Mouse (Mus musculus) adrenal gland, postnatal 10 days (tissue): Measurements from ENCODE around the gene Slc6a1. TPM values are rescaled to one million over a fixed set of nuclear protein-coding genes. Genes with fewer than 3 reads are reported as not detected.

Experiments
- DNase-seq: peaks from one replicate; pipeline ENCODE4 v3.0.0; 2021; ENCODE audit warnings: mixed read lengths
- long read RNA-seq, 2 experiments: library from polyadenylated mRNA; stranded (forward); transcript quantifications; one replicate each; pipeline ENCODE4 v2.0.0; 2021
- total RNA-seq, 2 experiments: library from RNA; stranded (reverse); gene quantifications; 2 replicates each; pipeline ENCODE4 v1.2.3; 2021

Gene Slc6a1
- total RNA-seq: under 1 TPM; 0.06 to 0.27 TPM
- long read RNA-seq, experiment 1: 0 reads
- long read RNA-seq, experiment 2: 0 reads

DNA sequence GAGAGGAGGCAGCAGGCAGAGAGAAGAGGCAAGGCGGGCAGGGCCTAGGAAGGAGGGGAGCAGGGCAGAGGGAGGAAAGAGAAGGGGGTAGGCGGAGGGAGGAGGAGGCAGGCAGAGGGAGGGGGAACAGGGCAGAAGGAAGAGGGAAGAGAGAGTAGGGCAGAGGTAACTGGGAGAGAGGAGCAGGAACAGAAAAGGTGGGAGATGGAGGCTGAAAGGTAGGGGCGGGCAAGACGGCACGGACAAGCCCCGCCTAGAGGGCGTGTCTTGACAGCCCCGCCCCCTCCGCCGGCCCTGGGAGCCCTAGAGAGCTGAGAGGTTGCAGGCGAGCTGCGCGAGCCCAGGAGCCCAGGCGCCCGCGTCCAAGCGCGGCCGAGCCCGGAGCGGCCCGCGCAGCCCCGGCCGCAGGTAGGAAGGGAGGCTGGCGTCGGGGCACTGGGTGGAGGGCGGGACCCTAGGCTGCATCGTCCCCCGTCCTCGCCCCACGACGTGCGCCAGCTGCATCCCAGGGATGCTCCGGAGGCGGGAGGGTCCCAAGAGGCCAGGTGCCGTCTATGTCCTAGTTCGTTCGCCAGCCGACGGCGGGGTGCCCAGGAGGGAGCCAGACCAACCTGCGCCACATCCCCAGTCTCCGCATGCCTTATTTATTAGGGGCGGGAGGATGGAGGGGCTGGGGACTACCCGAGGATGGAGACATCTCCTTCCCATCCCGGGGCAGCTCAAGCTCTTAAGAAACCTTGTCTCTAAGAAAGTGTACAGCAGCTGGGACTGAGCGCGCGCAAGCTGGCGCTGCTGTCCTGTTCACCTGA lies at the start of gene Slc6a1:
Gene Slc6a1 (plus strand): TSS at position 167 of the 809 bp plus-strand sequence.
- DNase-seq: peak; percentile 76

DNA sequence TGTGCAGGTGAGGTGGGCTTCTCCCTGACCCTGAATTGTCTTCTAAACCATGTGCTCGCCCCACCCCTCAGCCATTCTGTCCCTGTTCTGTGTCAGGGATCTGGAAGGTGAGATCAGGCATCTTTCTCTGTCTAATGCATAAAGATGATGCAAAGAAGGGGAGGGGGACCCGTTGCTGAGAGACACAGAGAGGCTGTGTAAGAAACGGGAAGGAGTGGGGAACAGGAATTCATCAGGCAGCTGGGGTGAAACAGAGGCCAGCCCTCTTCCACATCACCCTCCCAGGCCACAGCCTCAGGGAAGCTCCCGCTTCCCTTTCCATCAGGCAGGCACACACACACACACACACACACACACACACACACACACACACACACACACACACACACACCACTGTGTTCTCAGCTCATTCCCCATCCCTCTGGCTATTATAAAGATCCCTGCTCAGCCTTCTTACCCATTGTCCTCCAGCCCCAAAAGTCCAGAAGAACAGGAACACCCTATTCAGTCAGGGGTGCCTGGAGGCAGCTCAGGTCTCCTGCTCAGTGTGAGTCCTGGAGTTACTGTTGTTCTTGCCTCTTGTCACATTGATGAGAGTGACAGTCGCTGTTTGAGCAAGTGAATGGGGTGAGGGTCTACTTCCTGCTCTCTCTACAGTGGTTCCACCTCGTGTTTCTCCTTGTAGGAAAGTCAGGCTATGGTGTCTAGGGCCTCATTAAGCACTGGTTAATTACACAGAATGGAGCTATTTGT lies 43.4 kb upstream of the Slc6a1 start:
- DNase-seq: no peak

DNA sequence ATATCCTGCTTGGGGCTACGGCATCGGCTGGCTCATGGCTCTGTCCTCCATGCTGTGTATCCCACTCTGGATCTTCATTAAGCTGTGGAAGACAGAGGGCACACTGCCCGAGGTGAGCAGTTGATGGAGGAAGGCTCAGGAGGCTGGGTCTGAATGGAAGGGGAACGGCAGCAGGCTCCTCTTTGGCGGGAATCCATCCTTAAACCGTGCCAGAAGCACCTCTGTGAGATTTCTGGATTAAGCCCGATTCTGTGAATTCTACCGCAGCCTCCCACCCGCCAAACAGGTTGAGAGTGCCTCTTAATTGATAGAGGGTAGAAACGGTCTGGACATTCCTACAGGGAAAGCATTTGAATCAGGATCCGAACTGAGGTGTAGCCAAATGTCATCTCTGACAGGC lies 36.8 kb upstream of the Slc6a1 start:
- DNase-seq: no peak

DNA sequence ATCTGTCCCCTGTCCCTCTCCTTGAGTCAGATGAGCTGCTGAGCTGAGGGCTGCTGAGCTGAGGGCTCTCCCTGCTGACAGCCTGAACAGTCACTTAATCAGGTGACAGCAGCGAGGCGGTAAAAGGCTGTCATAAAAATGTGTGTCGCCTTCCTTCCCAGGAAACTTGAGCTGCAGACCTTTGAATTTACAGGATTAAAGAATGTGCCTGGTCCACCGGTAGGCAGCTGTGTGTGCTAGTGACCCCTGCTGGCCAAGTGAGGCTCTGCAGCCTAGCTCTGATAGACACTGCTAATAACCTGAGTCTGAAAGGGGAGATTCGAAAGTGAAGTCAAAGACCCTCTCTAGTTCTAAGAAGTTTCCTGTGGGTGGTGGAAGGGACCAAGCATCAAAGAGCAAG lies 32.1 kb upstream of the Slc6a1 start:
- DNase-seq: peak; percentile 85

DNA sequence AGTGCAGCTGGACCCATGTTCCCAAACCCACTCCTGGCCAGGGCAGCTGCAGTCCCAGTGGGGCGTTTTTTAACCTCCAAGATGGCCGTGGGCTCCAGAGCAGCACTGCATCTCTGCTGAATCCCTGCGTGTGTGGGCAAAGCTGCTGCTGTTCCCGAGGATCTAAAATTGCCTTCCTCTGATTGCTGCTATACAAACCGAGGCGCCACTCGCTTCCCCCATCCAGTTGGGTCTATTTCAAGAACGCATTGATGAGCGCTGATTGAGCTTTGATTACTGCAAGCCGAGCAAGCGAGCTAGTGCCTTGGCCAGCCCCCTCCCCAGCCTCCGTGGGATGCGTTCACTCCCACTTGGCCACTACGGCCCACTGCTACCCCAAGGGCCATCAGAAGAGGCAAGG lies 27.5 kb upstream of the Slc6a1 start:
- no peak for DNase-seq

DNA sequence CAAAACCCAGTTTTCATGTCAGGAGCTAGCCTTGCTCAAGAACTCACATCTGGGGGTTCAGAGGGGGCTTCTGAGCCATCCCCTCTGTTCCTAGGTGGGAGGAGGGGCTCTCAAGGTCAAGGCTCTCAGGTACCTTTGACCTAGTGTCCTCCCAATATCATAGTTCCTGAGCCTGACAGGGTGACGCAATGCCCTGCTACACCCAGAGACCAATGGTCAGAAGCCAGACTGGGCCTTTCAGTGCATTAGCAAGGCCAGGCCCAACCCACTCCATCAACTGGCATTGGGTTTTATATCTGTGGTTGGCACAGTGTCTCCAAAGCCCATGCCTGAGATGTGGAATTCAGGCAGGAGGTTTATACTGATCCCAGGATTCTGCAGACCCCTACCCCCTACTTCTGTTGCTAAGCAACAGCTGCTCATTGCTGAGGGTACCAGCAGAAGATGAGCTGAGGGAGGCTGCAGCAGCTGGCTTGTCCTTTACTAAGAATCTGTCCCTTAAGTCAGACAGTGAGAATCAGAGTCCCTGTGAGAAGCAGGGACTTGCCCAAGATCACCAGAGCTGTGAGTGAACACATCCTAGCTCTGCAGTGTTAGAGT lies 24.6 kb upstream of the Slc6a1 start:
- no peak for DNase-seq

DNA sequence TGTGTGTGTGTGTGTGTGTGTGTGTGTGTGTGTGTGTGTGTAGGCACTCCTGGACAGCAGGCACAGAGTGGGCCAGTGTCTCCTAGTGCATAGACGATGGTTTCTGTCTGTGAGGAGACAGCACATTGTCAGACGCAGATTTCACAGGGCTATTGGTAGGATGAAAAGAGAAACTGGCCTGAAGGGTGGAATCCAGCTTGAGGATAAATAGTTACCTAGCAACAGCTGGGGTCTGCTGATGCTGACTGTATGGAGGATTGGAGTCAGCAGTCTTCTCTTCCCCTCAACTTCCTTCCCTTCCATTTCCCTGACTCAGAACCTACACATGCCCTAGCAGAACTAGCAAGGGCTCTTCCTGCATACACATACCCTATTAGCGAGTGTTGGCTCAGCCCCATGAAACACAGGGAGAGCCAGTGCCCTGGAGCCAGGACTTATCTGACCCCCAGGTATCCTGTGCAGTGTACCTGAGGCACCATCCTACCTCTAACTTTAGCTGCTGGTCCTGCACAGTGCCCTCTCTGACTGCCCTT lies 23.7 kb upstream of the Slc6a1 start:
- DNase-seq: no peak

DNA sequence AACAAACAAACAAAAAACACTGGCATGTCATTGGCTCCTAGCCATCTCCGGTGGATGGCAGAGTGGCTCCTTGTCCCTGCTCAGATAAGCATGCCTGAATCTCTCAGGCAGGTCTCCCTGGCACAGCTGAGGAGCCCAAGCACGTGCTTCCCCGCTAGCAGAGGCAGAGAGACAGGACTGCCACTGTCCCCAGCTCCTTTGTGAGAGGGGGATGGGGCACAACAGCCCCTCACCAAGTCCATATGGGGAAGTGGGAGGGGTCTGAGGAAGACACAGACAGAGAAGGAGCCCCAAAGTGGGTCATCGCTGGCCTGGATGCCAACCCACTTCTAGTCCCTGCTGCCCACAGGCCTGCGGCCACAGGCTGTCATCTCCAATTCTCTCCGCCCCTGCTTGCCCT lies 20.8 kb upstream of the Slc6a1 start:
- DNase-seq: no peak

DNA sequence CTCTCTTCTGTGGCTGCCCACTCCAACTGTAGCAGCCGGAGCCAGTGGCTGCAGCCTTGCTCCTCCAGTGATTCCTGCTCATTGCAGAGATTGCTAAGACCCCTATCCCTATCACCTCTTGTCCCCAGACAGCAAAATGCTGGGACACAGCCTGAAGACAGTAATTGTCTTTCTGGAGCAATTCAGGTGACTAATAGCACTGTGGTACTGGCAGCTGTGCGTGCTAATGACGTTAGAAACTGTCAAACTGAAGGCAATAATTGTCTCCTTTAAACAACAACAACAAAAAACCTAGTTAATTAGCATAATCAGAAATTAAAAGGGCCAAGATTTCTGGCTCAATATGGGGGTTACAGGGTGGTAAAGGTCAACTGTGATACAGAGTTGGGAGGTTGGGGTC lies 18.4 kb upstream of the Slc6a1 start:
- DNase-seq: no peak

DNA sequence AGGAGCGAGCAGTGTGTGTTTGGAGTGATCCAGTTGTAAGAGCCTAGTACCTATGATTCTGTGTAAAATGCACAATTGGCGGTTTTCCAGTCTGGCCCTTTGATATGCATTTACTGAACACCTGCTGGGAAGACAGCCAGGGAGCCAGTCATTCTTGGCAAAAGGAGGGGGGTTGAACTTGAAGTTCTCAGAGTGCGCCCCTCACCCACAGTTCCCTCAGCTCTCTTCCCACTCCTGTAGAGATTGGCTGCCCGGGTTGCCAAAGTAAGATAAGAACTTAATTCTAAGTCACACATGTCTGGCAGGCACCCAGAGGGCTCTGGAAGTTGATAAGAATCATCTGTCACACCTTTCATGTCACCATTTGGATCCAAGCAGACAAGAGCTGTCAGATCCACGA lies 18.0 kb upstream of the Slc6a1 start:
- DNase-seq: no peak

DNA sequence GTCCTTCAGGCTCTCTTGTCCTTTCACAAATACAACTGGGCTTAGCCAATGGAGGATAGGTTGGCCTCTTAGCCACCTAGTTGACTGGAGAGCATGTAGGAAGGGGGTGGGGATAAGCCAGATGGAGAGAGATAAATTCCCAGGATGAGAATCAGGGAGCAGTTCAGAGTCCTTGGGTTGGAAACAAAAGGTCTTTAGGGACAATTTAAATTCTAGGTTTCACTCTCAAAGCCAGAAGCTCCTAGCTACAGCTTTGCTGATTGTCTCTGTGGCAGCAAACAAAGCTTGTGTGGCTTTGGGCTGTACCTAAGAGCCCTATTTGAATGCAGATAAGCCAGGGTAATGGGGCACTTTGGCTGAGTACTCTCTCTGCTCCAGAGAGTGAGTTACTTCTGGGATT lies 16.2 kb upstream of the Slc6a1 start:
- DNase-seq: no peak

DNA sequence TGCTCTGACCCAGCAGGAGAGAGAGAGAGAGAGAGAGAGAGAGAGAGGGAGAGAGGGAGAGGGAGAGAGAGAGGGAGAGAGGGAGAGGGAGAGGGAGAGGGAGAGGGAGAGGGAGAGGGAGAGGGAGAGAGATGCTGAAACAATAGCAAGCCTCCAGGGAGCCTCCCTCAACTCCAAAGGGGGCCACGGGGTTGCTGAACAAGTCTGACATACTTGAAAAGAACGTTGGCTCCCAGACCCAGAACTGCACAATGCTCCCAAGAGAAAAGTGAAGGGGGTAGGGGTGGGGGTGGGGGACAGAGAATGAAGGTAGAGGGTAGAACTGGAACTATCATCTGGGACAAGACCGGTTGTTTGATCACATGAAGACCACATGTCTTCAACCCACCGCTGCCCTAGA lies 14.5 kb upstream of the Slc6a1 start:
- no peak for DNase-seq

DNA sequence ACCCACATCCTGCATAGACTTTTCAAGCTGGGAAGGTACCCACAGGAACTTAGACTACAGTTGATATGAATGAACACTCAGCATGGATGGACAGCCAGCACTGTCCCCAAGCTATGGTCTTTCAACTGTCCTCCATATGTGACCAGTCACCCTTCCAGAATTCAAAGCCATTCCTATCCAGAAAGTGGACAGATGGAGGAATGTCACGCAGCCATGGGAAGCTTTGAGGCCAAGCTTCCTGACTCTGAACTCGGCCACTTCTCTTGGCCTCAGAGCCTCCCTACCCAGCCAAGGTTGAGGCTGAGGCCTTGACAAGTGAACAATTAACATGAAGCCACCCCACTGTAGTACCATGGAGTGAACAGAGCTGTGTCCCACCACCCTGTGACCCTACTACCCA lies 12.8 kb upstream of the Slc6a1 start:
- DNase-seq: no peak

DNA sequence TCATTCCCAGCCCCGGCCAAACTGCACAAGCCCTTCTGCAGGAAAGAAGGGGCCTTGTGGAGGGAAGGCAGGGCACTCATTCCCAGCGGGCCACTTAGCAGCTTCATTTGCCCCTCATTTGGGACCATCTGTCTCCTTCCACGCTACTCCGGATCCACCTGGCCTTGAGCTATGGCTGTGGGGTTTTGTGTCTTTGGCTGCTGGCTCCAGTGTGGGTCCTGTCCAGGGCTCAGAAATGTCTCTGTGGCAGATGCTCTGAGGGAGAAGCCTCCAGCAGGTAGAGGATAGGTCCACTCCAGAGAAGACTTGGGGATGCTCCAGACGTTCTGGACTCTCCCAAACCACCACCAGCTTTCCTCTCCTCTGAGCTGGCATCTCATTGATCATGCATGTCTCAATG lies 11.6 kb upstream of the Slc6a1 start:
- DNase-seq: no peak

DNA sequence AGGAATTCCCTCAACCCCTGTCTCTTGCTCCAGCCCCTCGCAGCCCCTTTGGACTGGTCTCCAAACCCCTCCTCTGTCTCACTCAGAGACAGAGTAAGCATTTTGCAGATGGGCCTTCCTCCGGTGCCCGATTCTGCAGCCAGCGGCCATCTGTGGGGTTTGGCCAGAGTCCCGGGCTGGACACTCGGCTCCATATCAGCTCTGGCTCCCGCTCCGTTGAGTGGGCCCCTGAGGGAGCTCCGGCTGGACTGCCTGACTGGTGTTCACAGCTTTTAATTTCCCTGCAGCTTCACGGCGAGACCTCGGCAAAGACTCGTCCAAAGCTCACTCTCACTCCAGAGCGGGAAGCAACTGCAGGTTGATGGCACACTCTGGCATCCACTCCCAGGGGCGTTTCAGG lies 10.2 kb upstream of the Slc6a1 start:
- DNase-seq: peak; percentile 44

DNA sequence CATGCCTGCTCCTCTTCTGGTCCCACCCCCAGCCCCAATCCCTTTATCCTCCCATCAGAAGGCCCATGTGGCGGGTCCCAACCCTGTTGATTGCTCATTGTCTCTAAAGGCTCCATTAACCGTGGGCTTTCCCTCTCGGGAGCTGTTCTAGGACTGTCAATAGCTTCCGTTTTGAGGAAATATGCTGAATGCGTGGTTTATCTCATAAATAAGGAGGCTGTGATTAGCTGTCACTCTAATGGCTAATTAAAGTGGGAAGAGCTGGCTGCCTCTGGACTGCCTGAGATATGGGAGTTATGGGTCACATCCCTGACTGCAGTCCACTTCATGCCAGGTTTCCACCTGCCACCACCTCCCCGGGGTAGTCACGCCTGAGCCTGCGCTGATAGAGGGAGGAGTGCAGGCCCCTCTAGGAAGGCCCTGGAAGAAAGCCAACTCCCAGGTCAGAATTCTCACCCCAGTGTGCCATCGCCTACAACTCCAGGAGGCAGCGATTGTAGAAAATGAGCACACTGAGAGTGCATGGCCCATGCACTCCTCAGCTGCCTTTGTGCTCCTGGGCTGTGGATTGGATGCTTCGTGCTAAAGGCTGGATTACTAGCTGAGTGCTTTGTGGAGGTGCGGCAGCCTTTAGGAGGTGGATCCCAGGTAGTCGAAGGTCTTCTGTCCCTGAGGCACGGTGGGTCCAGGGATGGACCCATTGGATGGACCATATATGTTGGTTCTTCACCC lies 8.3 kb upstream of the Slc6a1 start:
- DNase-seq: no peak

DNA sequence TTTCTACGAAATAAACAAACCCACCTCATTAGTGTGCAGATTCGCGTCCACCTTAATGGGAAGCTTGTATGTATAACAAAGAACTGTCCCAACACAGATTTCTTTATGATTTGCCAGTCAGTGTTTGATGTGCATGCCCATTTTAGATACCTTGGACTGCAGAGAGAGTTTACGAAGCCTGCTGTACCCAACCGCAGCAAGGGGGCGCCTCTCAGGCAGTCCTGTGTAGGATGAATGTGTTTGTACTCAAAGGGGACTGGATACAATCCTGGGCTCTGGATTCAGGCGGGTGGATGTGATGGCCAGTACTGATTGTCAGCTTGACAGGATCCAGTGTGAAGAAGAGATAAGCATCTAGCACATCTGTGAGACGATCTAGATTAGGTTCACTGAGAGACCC lies 6.6 kb upstream of the Slc6a1 start:
- no peak for DNase-seq

DNA sequence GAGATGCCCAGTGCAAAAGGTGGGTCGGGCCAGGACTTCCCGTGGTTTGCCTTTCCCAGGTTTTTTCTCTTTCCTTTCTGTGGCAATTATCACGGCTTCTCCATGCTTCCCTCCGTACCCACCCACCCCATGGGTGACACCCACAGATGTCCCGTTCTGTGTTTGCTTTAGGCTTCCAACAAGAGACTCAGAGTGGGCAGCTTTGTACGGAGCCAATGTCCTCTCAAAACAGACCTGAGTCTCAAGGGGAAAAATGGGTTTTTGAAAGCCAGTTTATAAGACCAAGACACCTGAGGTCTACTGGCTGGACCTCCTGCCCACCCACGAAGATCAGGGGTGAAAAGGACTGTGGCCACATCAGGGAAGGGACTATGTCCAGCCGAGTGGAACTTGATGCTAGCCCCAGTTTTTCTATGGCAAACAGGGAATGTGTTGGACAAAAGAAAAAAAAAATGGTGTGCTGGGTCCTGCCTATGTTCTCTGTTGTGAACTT lies 889 bp downstream of the Slc6a1 start:
- DNase-seq: no peak

DNA sequence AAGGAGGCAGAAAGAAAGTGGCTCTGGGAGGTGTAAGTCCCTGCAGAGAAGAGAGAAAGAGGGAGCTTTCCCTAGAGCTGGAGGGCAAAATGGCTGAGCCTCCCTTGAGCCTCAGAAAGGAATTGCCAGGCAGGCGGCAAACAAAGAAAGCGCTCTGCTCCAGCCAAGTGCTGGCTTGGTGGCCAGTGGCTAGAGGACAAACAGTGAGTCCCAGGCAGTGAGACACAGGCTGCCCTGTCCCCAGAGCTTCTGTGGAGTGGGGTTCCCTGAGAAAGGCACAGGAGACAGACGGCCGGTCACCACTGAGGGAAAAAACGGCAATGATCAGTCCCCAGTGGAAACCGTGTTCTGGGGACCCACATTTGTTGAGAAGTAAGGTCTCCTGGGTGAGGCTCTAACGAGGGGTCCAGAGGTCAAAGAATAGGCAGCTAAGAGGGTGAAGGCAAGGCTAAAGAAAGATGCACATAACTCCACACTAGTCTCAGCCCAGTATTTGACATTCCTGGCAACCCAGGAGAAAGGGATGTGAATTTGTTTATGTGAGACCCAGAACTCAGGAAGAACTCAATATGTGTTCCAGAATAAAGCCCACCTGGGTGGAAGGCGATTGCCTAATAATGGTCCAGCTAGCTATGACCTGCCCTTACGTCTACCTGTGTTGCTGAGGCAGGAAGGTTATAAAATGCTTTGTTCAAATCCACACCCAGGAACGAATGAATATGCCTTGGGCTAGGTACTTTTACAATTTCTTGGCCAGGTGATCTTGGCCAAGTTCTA lies 1.7 kb downstream of the Slc6a1 start:
- no peak for DNase-seq

DNA sequence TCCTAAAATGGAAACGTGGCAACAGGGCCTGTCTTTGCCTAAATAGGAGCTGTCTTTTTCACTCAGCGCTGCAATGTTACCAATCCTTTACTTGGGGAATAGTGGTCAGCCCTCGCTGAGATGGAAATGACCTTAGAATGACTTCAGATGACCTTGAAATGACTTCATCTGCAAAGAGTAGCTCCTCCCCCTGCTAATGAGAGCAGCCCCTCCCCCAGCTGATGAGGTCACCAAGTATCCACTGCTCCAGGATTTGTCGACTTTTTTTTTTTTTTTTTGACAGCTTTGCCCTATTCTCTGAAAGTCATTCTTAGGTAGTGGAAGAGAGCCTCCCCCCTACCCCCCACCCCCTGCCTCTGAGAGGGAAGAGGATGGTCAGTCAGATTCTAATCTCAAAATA lies 3.0 kb downstream of the Slc6a1 start:
- DNase-seq: no peak

DNA sequence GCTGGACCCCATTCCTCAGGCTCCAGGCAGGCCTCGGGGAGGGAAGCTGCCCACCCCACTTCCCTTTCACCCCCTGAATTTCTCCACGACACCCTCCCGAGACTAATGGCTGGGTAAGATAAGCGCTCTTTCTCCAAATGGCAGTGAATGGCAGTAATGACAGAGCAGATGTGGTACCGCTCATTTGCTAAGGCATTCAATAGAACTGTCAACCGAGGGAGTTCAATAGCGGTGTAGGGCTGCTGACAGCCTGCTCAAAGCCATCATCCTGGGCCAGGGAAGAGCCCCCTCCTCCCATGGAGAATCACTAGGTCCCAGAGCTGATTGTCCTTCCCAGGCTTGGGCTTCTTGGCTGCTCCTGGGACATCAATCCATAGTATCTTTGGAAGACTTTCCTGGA lies 6.7 kb downstream of the Slc6a1 start:
- DNase-seq: no peak
